Mouse (Mus musculus) olfactory bulb, adult 2 months (tissue): ENCODE data around the gene Chga.

ENCODE experiments used
- CTCF ChIP-seq: fragments of 200-500 bp; IDR thresholded peaks from 2 replicates; pipeline ENCODE4 v1.5.1; 2012; ENCODE audit warnings: low read depth, mild to moderate bottlenecking, low read length, moderate library complexity; ENCODE audit not compliant: insufficient read depth
- POLR2A ChIP-seq: fragments of 200-500 bp; IDR thresholded peaks from 2 replicates; pipeline ENCODE4 v1.6.1; 2012; ENCODE audit warnings: mild to moderate bottlenecking, low read depth, low read length, moderate library complexity; ENCODE audit not compliant: insufficient read depth

- no peak for TF ChIP-seq CTCF
- no peak for TF ChIP-seq POLR2A
Observed at GRCm38 (mm10) chr12:102541168-102541567, 13.6 kb upstream of the Chga start.
